Mouse (Mus musculus) erythroblast, embryonic 14.5 days (primary cell): ENCODE data around the gene Ahsg. TPM values are rescaled to one million over a fixed set of nuclear protein-coding genes. Genes with fewer than 3 reads are reported as not detected.
A peak's percentile ranks its signal among the peaks of the same experiment; 100 is the strongest.

Experiments used
- H3K27me3 ChIP-seq: 2 replicates; pipeline ENCODE4 v1.6.1; 2012; ENCODE audit warnings: inconsistent platforms; ENCODE audit not compliant: control insufficient read depth
- H3K36me3 ChIP-seq: 2 replicates; pipeline ENCODE4 v1.6.1; 2012; ENCODE audit warnings: mild to moderate bottlenecking, inconsistent platforms; ENCODE audit not compliant: control insufficient read depth
- H3K4me1 ChIP-seq: 2 replicates; pipeline ENCODE4 v1.6.1; 2012; ENCODE audit warnings: inconsistent platforms; ENCODE audit not compliant: control insufficient read depth
- H3K4me3 ChIP-seq: replicated peaks from 2 replicates; pipeline ENCODE3; 2012; ENCODE audit warnings: moderate library complexity, mild to moderate bottlenecking, inconsistent platforms
- H3K9me3 ChIP-seq: 2 replicates; pipeline ENCODE4 v1.6.1; 2012; ENCODE audit warnings: low read length, inconsistent platforms, mixed read lengths; ENCODE audit not compliant: control insufficient read depth
- GATA1 ChIP-seq: IDR thresholded peaks from 2 replicates; pipeline ENCODE4 v1.6.1; 2012; ENCODE audit warnings: low read length, inconsistent platforms, mixed read lengths
- TAL1 ChIP-seq: IDR thresholded peaks from 3 replicates; pipeline ENCODE4 v1.6.1; 2012; ENCODE audit warnings: low read length, inconsistent platforms, mixed read lengths
- polyA plus RNA-seq: library from polyadenylated mRNA; stranded (reverse); fragments of >175 nt; gene quantifications from 2 replicates; pipeline ENCODE4 v1.2.3, GENCODE M21; 2012

Gene Ahsg
- polyA plus RNA-seq, 1 experiment: 0.93 TPM

GRCm38 (mm10) chr16:22881487-22881886 is 9.6 kb upstream of the Ahsg start:
- Histone ChIP-seq H3K4me3 (no peak overlapping the region), H3K27me3 (peaks cover 2% of the 10 kb centered on the region; the same call in 1 of the 2 replicates), H3K9me3 (no peaks in the 10 kb centered on the region), H3K36me3 (no peaks in the 10 kb centered on the region), H3K4me1 (peaks cover 12% of the 10 kb centered on the region)
- TF ChIP-seq TAL1 (no peak), GATA1 (no peak)

- Histone ChIP-seq H3K4me1 (peaks cover 12% of the 10 kb centered on the region), H3K36me3 (no peaks in the 10 kb centered on the region), H3K4me3 (no peak overlapping the region), H3K9me3 (no peaks in the 10 kb centered on the region), H3K27me3 (peaks cover 2% of the 10 kb centered on the region; the same call in 1 of the 2 replicates)
- TF ChIP-seq TAL1 (no peak), GATA1 (no peak)
Observed at GRCm38 (mm10) chr16:22883441-22883840, 7.6 kb upstream of the Ahsg start.

GRCm38 (mm10) chr16:22885356-22885755 is 5.7 kb upstream of the Ahsg start:
- TF ChIP-seq TAL1 (no peak), GATA1 (no peak)
- Histone ChIP-seq H3K27me3 (no peaks in the 10 kb centered on the region), H3K9me3 (no peaks in the 10 kb centered on the region), H3K36me3 (no peaks in the 10 kb centered on the region), H3K4me3 (no peak overlapping the region), H3K4me1 (peaks cover 10% of the 10 kb centered on the region)

- H3K36me3 ChIP-seq: no peaks in the 10 kb centered on the region
- peaks cover 2% of the 10 kb centered on the region for H3K27me3 ChIP-seq
- no peak overlapping the region for H3K4me3 ChIP-seq
- TF ChIP-seq TAL1: no peak
- TF ChIP-seq GATA1: no peak
- H3K4me1 ChIP-seq: peaks cover 10% of the 10 kb centered on the region
- no peaks in the 10 kb centered on the region for H3K9me3 ChIP-seq
Observed at GRCm38 (mm10) chr16:22886726-22887125, 4.4 kb upstream of the Ahsg start.

GRCm38 (mm10) chr16:22888835-22889234 is 2.2 kb upstream of the Ahsg start:
- H3K9me3 ChIP-seq: no peaks in the 10 kb centered on the region
- H3K27me3 ChIP-seq: peaks cover 2% of the 10 kb centered on the region
- TF ChIP-seq GATA1 (no peak), TAL1 (no peak)
- H3K4me1 ChIP-seq: no peaks in the 10 kb centered on the region; the same call in 1 of the 2 replicates
- H3K36me3 ChIP-seq: no peaks in the 10 kb centered on the region
- H3K4me3 ChIP-seq: no peak overlapping the region

GRCm38 (mm10) chr16:22889716-22890115 is 1.4 kb upstream of the Ahsg start:
- Histone ChIP-seq H3K4me3 (no peak overlapping the region), H3K9me3 (no peaks in the 10 kb centered on the region), H3K27me3 (peaks cover 2% of the 10 kb centered on the region), H3K4me1 (no peaks in the 10 kb centered on the region; the same call in 1 of the 2 replicates), H3K36me3 (no peaks in the 10 kb centered on the region)
- TF ChIP-seq TAL1: no peak
- TF ChIP-seq GATA1: no peak

GRCm38 (mm10) chr16:22891733-22892154 is 667 bp downstream of the Ahsg start:
- Histone ChIP-seq H3K4me3 (peak overlapping the region; percentile 54), H3K9me3 (no peaks in the 10 kb centered on the region), H3K27me3 (peaks cover 2% of the 10 kb centered on the region), H3K4me1 (no peaks in the 10 kb centered on the region; the same call in 1 of the 2 replicates), H3K36me3 (no peaks in the 10 kb centered on the region; the same call in 1 of the 2 replicates)
- TF ChIP-seq TAL1 (no peak), GATA1 (no peak)

- H3K4me1 ChIP-seq: no peaks in the 10 kb centered on the region; the same call in 1 of the 2 replicates
- no peak overlapping the region for H3K4me3 ChIP-seq
- H3K9me3 ChIP-seq: no peaks in the 10 kb centered on the region
- H3K27me3 ChIP-seq: peaks cover 2% of the 10 kb centered on the region
- TF ChIP-seq GATA1 (no peak), TAL1 (no peak)
- H3K36me3 ChIP-seq: peaks cover 3% of the 10 kb centered on the region; the same call in 1 of the 2 replicates
Observed at GRCm38 (mm10) chr16:22894095-22894494, 3.0 kb downstream of the Ahsg start.

GRCm38 (mm10) chr16:22896618-22897017 is 5.5 kb downstream of the Ahsg start:
- no peak for TF ChIP-seq GATA1
- TF ChIP-seq TAL1: no peak
- peaks cover 3% of the 10 kb centered on the region; the same call in 1 of the 2 replicates for H3K36me3 ChIP-seq
- no peaks in the 10 kb centered on the region for H3K4me1 ChIP-seq

GRCm38 (mm10) chr16:22899346-22899745 is 8.3 kb downstream of the Ahsg start:
- H3K4me3 ChIP-seq: no peak overlapping the region
- peaks cover 3% of the 10 kb centered on the region; the same call in 1 of the 2 replicates for H3K36me3 ChIP-seq
- no peaks in the 10 kb centered on the region for H3K27me3 ChIP-seq
- H3K4me1 ChIP-seq: no peaks in the 10 kb centered on the region
- TF ChIP-seq GATA1 (no peak), TAL1 (no peak)
- H3K9me3 ChIP-seq: no peaks in the 10 kb centered on the region

More at GRCm38 (mm10) chr16:22896618-22897017, 5.5 kb downstream of the Ahsg start:
- no peaks in the 10 kb centered on the region for H3K9me3 ChIP-seq
- H3K27me3 ChIP-seq: no peaks in the 10 kb centered on the region
- no peak overlapping the region for H3K4me3 ChIP-seq
